Mouse (Mus musculus) lung, adult 2 months (tissue): Measurements from ENCODE around the gene Cracr2b. TPM values are rescaled to one million over a fixed set of nuclear protein-coding genes. Genes with fewer than 3 reads are reported as not detected.

Experiments
- DNase-seq: peaks from one replicate; pipeline ENCODE4 v3.0.0; 2022
- H3K4me1 ChIP-seq: fragments of 200-500 bp; 2 replicates; pipeline ENCODE4 v1.6.1; 2011; ENCODE audit warnings: low read length; ENCODE audit not compliant: control insufficient read depth, insufficient read depth
- H3K4me3 ChIP-seq: fragments of 200-500 bp; replicated peaks from 2 replicates; pipeline ENCODE3; 2011; ENCODE audit warnings: low read depth, mild to moderate bottlenecking, control low read depth, low read length; ENCODE audit errors: extremely low read depth
- CTCF ChIP-seq: fragments of 200-500 bp; IDR thresholded peaks from 2 replicates; pipeline ENCODE4 v1.5.1; 2011; ENCODE audit warnings: mild to moderate bottlenecking, low read length, control low read depth; ENCODE audit not compliant: insufficient read depth
- POLR2A ChIP-seq: fragments of 200-500 bp; IDR thresholded peaks from 2 replicates; pipeline ENCODE4 v1.6.1; 2011; ENCODE audit warnings: low read depth, mild to moderate bottlenecking, control low read depth, low read length, borderline replicate concordance; ENCODE audit errors: extremely low read depth
- WGBS: fragments of 180-500 bp; shearing (Covaris S2); methylation state at CpG from one replicate; pipeline ENCODE4 v1.1.7; 2018; 5-methylcytosine and 5-hydroxymethylcytosine counted together
- polyA plus RNA-seq: library from polyadenylated mRNA; depleted of rRNA; stranded (reverse); fragments of >200 nt; gene quantifications from 2 replicates; pipeline ENCODE4 v1.2.3, GENCODE M21; 2012

The Cracr2b gene
- polyA plus RNA-seq, 1 experiment, result 177 TPM

- peaks cover 11% of the 10 kb centered on the region for H3K4me1 ChIP-seq
- no peak for DNase-seq
- TF ChIP-seq CTCF (no peak), POLR2A (no peak)
- no peak overlapping the region for H3K4me3 ChIP-seq
- 85% methylated on average over 6 of the region's 6 CpGs for WGBS
Measured at GRCm38 (mm10) chr7:141432741-141433516, 28.0 kb upstream of the Cracr2b start.

- DNase-seq, result no peak
- peak overlapping the region; percentile 3 for H3K4me3 ChIP-seq
- H3K4me1 ChIP-seq, result peaks cover 11% of the 10 kb centered on the region
- TF ChIP-seq POLR2A (no peak), CTCF (no peak)
- WGBS, result 77% methylated on average over 15 of the region's 15 CpGs
Measured at GRCm38 (mm10) chr7:141433517-141434400, 27.1 kb upstream of the Cracr2b start.

GRCm38 (mm10) chr7:141434464-141434863 lies 26.4 kb upstream of the Cracr2b start:
- no peak for DNase-seq
- 18% methylated on average over 8 of the region's 8 CpGs for WGBS
- no peak for TF ChIP-seq CTCF
- TF ChIP-seq POLR2A, result no peak

GRCm38 (mm10) chr7:141435129-141435855 lies 25.6 kb upstream of the Cracr2b start:
- no peak for TF ChIP-seq CTCF
- TF ChIP-seq POLR2A, result peak; percentile 68; the same call in 1 of the 2 replicates
- 3% methylated on average over 17 of the region's 17 CpGs for WGBS
- DNase-seq, result peak; percentile 58
- H3K4me1 ChIP-seq, result peaks cover 11% of the 10 kb centered on the region
- peak overlapping the region; percentile 66 for H3K4me3 ChIP-seq

More at GRCm38 (mm10) chr7:141434464-141434863, 26.4 kb upstream of the Cracr2b start:
- H3K4me1 ChIP-seq, result peaks cover 11% of the 10 kb centered on the region
- peak overlapping the region; percentile 66 for H3K4me3 ChIP-seq

- DNase-seq, result no peak
- Histone ChIP-seq H3K4me3 (no peak overlapping the region), H3K4me1 (peaks cover 13% of the 10 kb centered on the region)
- WGBS, result 77% methylated on average over 9 of the region's 9 CpGs
- TF ChIP-seq POLR2A (no peak), CTCF (no peak)
Measured at GRCm38 (mm10) chr7:141435856-141436522, 24.9 kb upstream of the Cracr2b start.

GRCm38 (mm10) chr7:141436523-141436892 lies 24.4 kb upstream of the Cracr2b start:
- WGBS, result 46% methylated on average over 2 of the region's 2 CpGs
- TF ChIP-seq POLR2A (no peak), CTCF (no peak)
- no peak for DNase-seq
- H3K4me3 ChIP-seq, result no peak overlapping the region
- peaks cover 13% of the 10 kb centered on the region for H3K4me1 ChIP-seq

- peak within 1 kb of the TSS; percentile 75 for H3K4me3 ChIP-seq
- peak; percentile 73; the same call in 1 of the 2 replicates for TF ChIP-seq POLR2A
- peak; percentile 55 for TF ChIP-seq CTCF
- WGBS, result 6% methylated on average over 53 of the region's 53 CpGs
- peak; percentile 84 for DNase-seq
- peaks cover 13% of the 10 kb centered on the region for H3K4me1 ChIP-seq
Measured at GRCm38 (mm10) chr7:141437178-141438120, 23.4 kb upstream of the Cracr2b start, which contains the start of gene Slc25a22. Slc25a22 (minus strand) TSS chr7:141437892.
